Mouse (Mus musculus) G1E (cell line): ENCODE results near the gene Pcsk4. TPM values are rescaled to one million over a fixed set of nuclear protein-coding genes. Genes with fewer than 3 reads are reported as not detected.
A peak's percentile ranks its signal among the peaks of the same experiment; 100 is the strongest.

Experiments used
- ATAC-seq: 2 replicates; pipeline ENCODE4 v1.8.0; 2016; ENCODE audit warnings: mild to moderate bottlenecking; ENCODE audit not compliant: insufficient number of reproducible peaks, poor library complexity, low FRiP score, severe bottlenecking; ENCODE audit errors: extremely low read depth
- DNase-seq: peaks from one replicate; pipeline ENCODE4 v3.0.0; 2012; ENCODE audit warnings: low spot score
- H3K27me3 ChIP-seq: 2 replicates; pipeline ENCODE4 v1.6.1; 2012; ENCODE audit warnings: mild to moderate bottlenecking, low read length, inconsistent platforms; ENCODE audit not compliant: insufficient read depth
- H3K36me3 ChIP-seq: replicated peaks from 2 replicates; pipeline ENCODE3; 2012; ENCODE audit warnings: mild to moderate bottlenecking, inconsistent platforms
- H3K4me1 ChIP-seq: 2 replicates; pipeline ENCODE4 v1.6.1; 2012; ENCODE audit warnings: low read depth, low read length, inconsistent platforms, mixed read lengths; ENCODE audit not compliant: insufficient read depth
- H3K4me3 ChIP-seq: 2 replicates; pipeline ENCODE4 v1.5.1; 2012; ENCODE audit warnings: low read depth, mild to moderate bottlenecking, inconsistent platforms, low read length, moderate library complexity, mixed read lengths
- H3K9me3 ChIP-seq: replicated peaks from 2 replicates; pipeline ENCODE4 v1.6.1; 2012; ENCODE audit warnings: inconsistent platforms
- CTCF ChIP-seq: IDR thresholded peaks from 2 replicates; pipeline ENCODE4 v1.5.1; 2012; ENCODE audit warnings: low read depth, low read length, inconsistent platforms, mixed read lengths
- GATA1 ChIP-seq: IDR thresholded peaks from 2 replicates; pipeline ENCODE4 v1.6.1; 2012; ENCODE audit warnings: borderline replicate concordance, low read length, inconsistent platforms, mixed read lengths
- GATA2 ChIP-seq: IDR thresholded peaks from 2 replicates; pipeline ENCODE4 v1.6.1; 2012; ENCODE audit warnings: low read depth, low read length, inconsistent platforms, borderline replicate concordance
- POLR2AphosphoS5 ChIP-seq: IDR thresholded peaks from 2 replicates; pipeline ENCODE4 v1.6.1; 2012; ENCODE audit warnings: low read depth, low read length, inconsistent platforms; ENCODE audit not compliant: insufficient replicate concordance
- TAL1 ChIP-seq: conservative IDR thresholded peaks from 2 replicates; pipeline ENCODE4 v1.6.1; 2012; ENCODE audit warnings: low read depth, low read length, inconsistent platforms, mixed read lengths
- polyA plus RNA-seq: library from polyadenylated mRNA; stranded (reverse); fragments of >175 nt; gene quantifications from 2 replicates; pipeline ENCODE4 v1.2.3, GENCODE M21; 2012
- total RNA-seq, 2 experiments: library from RNA; stranded (forward) in 1 of 2; stranded (reverse) in 1 of 2; fragments of 200-1000 nt in 1 of 2; fragments of >200 nt in 1 of 2; fragmentation: Nextera tagmentation in 1 of 2; gene quantifications; 2 replicates each; pipeline ENCODE4 v1.2.3; 2014 to 2017

Pcsk4 gene
- total and polyA plus RNA-seq, 3 experiments: 0.87 to 12.4 (median 6.7) TPM

DNA sequence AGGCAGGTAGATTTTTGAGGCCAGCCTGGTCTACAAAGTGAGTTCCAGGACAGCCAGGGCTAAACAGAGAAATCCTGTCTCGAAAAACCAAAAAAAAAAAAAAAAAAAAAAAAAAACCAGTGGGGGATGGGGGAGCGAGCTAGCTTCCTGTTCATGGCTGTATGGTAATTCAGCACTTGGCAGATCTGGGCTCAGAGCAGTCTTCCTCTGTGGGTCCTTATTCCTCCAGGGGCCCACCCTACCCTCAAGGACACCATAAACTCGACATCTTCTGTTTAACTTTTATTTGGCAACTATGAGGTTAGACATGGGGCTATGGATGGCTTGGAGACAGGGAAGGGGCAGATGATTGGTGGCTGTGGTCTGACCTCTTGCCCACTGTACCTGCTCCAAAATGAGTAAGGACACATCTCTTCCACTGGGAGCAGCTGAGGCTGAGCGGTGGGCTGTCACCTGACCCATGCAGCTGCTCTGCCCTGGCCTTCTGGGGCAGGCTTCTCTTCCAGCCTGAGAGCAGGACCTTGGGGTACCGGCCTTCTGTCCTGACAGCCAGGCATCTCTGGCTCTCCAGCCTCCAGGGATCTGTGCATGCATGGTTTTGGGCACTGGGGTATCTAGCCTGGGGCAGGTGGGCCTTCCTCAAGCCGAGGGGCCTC, 8.2 kb downstream of the Pcsk4 start:
- ATAC-seq (no peak), DNase-seq (no peak)
- Histone ChIP-seq H3K36me3 (peaks cover 51% of the 10 kb centered on the region), H3K4me3 (peak overlapping the region; percentile 94; the same call in 1 of the 2 replicates), H3K27me3 (no peaks in the 10 kb centered on the region; the same call in 1 of the 2 replicates), H3K9me3 (no peaks in the 10 kb centered on the region), H3K4me1 (peaks cover 91% of the 10 kb centered on the region)
- no peak for TF ChIP-seq CTCF
- TF ChIP-seq POLR2AphosphoS5: no peak
- TF ChIP-seq TAL1: no peak

DNA sequence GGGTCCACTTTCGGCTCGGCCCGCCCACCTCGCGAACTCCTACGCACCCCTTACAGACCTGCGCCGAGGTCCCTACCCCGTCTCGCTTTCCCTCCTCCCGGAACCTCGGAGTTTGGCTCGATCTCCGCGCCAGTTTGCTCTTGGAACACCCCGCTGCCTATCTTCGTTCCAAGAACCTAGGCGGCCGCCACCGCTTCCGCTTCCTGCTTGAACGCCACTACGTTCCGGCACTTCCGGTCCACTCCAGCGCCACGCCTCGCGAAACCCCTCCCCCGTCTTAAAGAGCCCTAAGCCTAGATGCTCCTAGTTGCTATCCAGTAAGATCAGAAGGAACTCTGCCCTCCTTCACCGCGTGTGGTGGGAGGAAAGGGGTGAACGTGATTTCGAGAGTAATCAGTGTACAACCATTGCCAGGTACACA, 8.9 kb downstream of the Pcsk4 start, which contains the start of gene 2310011J03Rik:
Gene 2310011J03Rik, minus strand, starts transcription at position 198 of the 421 bp plus-strand sequence.
- peak within 1 kb of the TSS; percentile 94 for H3K4me3 ChIP-seq
- no peaks in the 10 kb centered on the region; the same call in 1 of the 2 replicates for H3K27me3 ChIP-seq
- ATAC-seq (peak; percentile 73), DNase-seq (peak; percentile 87)
- TF ChIP-seq TAL1: no peak
- TF ChIP-seq POLR2AphosphoS5: no peak
- TF ChIP-seq GATA2: no peak
- TF ChIP-seq CTCF: no peak
- TF ChIP-seq GATA1: no peak
- peaks cover 59% of the 10 kb centered on the region for H3K36me3 ChIP-seq
- H3K4me1 ChIP-seq: peaks cover 91% of the 10 kb centered on the region
- 0 out of 2 replicates have a peak, but pooled peaks cover 1% of the 10 kb centered on the region for H3K9me3 ChIP-seq

DNA sequence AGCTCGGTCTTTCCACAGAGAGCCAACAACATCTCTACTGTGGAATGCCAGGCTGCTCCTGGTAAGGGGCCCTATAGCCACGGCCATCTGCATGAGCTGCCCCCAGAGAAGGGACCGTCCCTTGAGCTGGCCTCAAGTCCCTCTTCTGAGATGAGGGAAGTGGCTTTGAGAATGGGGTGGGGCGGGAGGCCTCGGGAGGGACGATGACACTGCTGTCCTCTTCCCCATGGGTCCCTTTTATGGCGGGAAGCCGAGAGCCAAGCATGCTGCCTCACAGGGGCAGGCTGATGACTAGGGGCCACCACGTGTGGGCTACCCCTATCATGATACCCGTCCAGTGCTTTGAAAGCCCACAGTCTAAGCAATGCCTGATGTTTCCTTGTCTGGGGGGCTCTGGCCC, 12.3 kb downstream of the Pcsk4 start:
- Histone ChIP-seq H3K4me3 (peak overlapping the region; percentile 48; the same call in 1 of the 2 replicates), H3K9me3 (peaks cover 4% of the 10 kb centered on the region), H3K4me1 (peaks cover 73% of the 10 kb centered on the region), H3K36me3 (peaks cover 61% of the 10 kb centered on the region), H3K27me3 (peaks cover 22% of the 10 kb centered on the region)
- ATAC-seq (no peak), DNase-seq (peak; percentile 56)
- TF ChIP-seq GATA2 (no peak), GATA1 (no peak), TAL1 (no peak), CTCF (no peak), POLR2AphosphoS5 (no peak)

DNA sequence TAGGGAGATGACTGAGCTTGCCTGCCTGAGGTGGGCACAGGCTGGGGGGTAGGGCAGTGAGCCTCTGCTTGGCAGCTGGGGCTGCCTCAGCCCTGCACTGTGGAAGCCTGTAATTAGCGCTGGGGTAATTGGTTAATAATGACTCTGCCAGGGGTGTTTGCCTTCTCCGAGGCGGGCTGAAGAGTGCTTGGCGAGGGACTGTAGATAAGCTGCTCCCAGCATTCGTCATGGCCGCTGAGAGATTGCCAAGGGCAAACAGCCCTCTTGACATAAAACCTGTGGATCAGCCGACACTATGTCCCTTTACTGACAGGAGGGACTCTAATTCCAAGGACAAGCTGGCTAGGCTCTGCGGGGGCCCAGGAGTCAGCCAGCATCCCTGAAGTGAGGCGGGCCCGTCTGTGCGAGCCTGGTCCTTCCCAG, 12.9 kb downstream of the Pcsk4 start:
- peaks cover 4% of the 10 kb centered on the region for H3K9me3 ChIP-seq
- no peak for ATAC-seq
- H3K4me1 ChIP-seq: peaks cover 66% of the 10 kb centered on the region
- peaks cover 28% of the 10 kb centered on the region for H3K27me3 ChIP-seq
- no peak overlapping the region; the same call in 1 of the 2 replicates for H3K4me3 ChIP-seq
- peaks cover 55% of the 10 kb centered on the region for H3K36me3 ChIP-seq
- no peak for DNase-seq
- TF ChIP-seq CTCF: no peak
- no peak; the same call in 1 of the 2 replicates for TF ChIP-seq POLR2AphosphoS5
- no peak for TF ChIP-seq GATA1
- TF ChIP-seq TAL1: no peak
- no peak for TF ChIP-seq GATA2

DNA sequence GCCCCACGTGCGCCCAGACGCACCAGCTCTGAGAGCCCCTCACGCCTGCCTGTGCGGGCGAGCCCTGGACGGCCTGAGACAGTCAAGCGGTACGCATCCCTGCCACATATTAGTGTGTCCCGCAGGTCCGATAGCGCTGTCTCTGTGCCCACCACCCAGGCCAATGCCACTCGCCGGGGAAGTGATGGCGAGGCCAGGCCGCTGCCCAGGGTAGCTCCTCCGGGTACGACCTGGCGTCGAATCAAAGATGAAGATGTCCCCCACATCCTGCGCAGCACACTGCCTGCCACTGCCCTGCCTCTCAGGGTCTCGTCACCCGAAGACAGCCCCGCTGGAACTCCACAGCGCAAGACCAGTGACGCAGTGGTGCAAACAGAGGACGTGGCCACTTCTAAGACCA, 14.0 kb downstream of the Pcsk4 start:
- Histone ChIP-seq H3K4me3 (peak overlapping the region; percentile 1; the same call in 1 of the 2 replicates), H3K4me1 (peaks cover 64% of the 10 kb centered on the region), H3K9me3 (peaks cover 4% of the 10 kb centered on the region), H3K27me3 (peaks cover 39% of the 10 kb centered on the region), H3K36me3 (peaks cover 52% of the 10 kb centered on the region)
- ATAC-seq (no peak), DNase-seq (no peak)
- no peak for TF ChIP-seq CTCF
- no peak for TF ChIP-seq GATA2
- TF ChIP-seq TAL1: no peak
- no peak for TF ChIP-seq GATA1
- TF ChIP-seq POLR2AphosphoS5: no peak

DNA sequence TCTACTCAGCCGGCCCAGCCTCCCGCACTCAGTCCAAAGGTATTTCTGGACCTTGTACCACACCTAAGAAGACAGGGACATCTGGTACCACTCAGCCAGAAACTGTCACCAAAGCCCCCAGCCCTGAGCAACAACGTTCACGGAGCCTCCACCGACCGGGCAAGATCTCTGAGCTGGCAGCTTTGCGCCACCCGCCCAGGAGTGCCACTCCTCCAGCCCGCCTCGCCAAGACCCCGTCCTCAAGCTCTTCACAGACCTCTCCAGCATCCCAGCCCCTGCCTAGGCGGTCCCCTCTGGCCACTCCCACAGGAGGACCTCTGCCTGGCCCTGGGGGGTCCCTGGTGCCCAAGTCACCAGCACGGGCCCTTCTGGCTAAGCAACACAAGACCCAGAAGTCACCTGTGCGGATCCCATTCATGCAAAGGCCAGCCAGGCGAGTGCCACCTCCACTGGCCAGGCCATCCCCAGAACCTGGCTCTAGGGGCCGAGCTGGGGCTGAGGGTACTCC, 14.8 kb downstream of the Pcsk4 start:
- DNase-seq (no peak), ATAC-seq (no peak)
- H3K36me3 ChIP-seq: peaks cover 51% of the 10 kb centered on the region
- H3K4me1 ChIP-seq: peaks cover 62% of the 10 kb centered on the region
- TF ChIP-seq CTCF: no peak
- TF ChIP-seq GATA1: no peak
- no peak overlapping the region for H3K4me3 ChIP-seq
- peaks cover 40% of the 10 kb centered on the region for H3K27me3 ChIP-seq
- H3K9me3 ChIP-seq: peaks cover 4% of the 10 kb centered on the region
